Mouse (Mus musculus) limb, embryonic 15.5 days (tissue): ENCODE measurements at regions not wholly inside any gene's neighbourhood (a gene's known extent, or its start where the extent isn't known, plus 50 kb on each side); places are given as distances from the start of the nearest gene placed in this dataset.

ENCODE experiments used
- ATAC-seq: fragments of 200-750 bp; cut with Nextera tagmentation; 2 replicates; pipeline ENCODE4 v1.8.0; 2017; ENCODE audit warnings: low read depth, moderate TSS enrichment; ENCODE audit not compliant: insufficient number of reproducible peaks, low FRiP score, low TSS enrichment
- H3K27ac ChIP-seq: fragments of 300-500 bp; sonication (generic); 2 replicates; pipeline ENCODE4 v1.5.1; 2015; ENCODE audit warnings: moderate library complexity, mild to moderate bottlenecking, inconsistent platforms
- H3K27me3 ChIP-seq: fragments of 300-500 bp; sonication (generic); 2 replicates; pipeline ENCODE4 v1.6.1; 2015; ENCODE audit warnings: inconsistent platforms
- H3K36me3 ChIP-seq: fragments of 300-500 bp; sonication (generic); 2 replicates; pipeline ENCODE4 v1.6.1; 2015; ENCODE audit warnings: inconsistent platforms
- H3K4me1 ChIP-seq: fragments of 300-500 bp; sonication (generic); 2 replicates; pipeline ENCODE4 v1.6.1; 2015; ENCODE audit warnings: inconsistent platforms
- H3K4me2 ChIP-seq: fragments of 300-500 bp; sonication (generic); 2 replicates; pipeline ENCODE4 v1.6.1; 2015; ENCODE audit warnings: mild to moderate bottlenecking, inconsistent platforms
- H3K4me3 ChIP-seq: fragments of 300-500 bp; sonication (generic); 2 replicates; pipeline ENCODE4 v1.5.1; 2015; ENCODE audit warnings: mild to moderate bottlenecking, inconsistent platforms
- H3K9ac ChIP-seq: fragments of 300-500 bp; sonication (generic); 2 replicates; pipeline ENCODE4 v1.6.1; 2015; ENCODE audit warnings: inconsistent platforms
- H3K9me3 ChIP-seq: fragments of 300-500 bp; sonication (generic); 2 replicates; pipeline ENCODE4 v1.6.1; 2016; ENCODE audit warnings: inconsistent platforms
- WGBS: fragments of 180-500 bp; shearing (Covaris S2); methylation state at CpG from one replicate; pipeline ENCODE4 v1.1.7; 2015; 5-methylcytosine and 5-hydroxymethylcytosine counted together

- Histone ChIP-seq H3K9ac (no peak overlapping the region), H3K4me1 (no peaks in the 10 kb centered on the region), H3K27me3 (no peaks in the 10 kb centered on the region), H3K4me3 (no peak overlapping the region), H3K9me3 (no peaks in the 10 kb centered on the region), H3K4me2 (no peak overlapping the region), H3K27ac (no peak overlapping the region), H3K36me3 (no peaks in the 10 kb centered on the region)
- no peak for ATAC-seq
- 92% methylated on average over 3 of the region's 3 CpGs for WGBS
Observed at GRCm38 (mm10) chr14:105950924-105951323, 54.3 kb upstream of the Spry2 start.

GRCm38 (mm10) chr14:105955082-105955481 lies 58.5 kb upstream of the Spry2 start:
- no peak overlapping the region for H3K4me2 ChIP-seq
- no peak overlapping the region for H3K27ac ChIP-seq
- WGBS, result 88% methylated on average over 11 of the region's 11 CpGs
- no peaks in the 10 kb centered on the region for H3K9me3 ChIP-seq
- no peaks in the 10 kb centered on the region for H3K4me1 ChIP-seq
- no peaks in the 10 kb centered on the region for H3K27me3 ChIP-seq
- ATAC-seq, result no peak
- H3K4me3 ChIP-seq, result no peak overlapping the region
- no peak overlapping the region for H3K9ac ChIP-seq
- no peaks in the 10 kb centered on the region for H3K36me3 ChIP-seq

- no peak overlapping the region for H3K9ac ChIP-seq
Observed at GRCm38 (mm10) chr14:105956796-105957195, 60.2 kb upstream of the Spry2 start.

GRCm38 (mm10) chr14:105958005-105958404 lies 61.4 kb upstream of the Spry2 start:
- H3K27me3 ChIP-seq, result no peaks in the 10 kb centered on the region

More at GRCm38 (mm10) chr14:105956796-105957195, 60.2 kb upstream of the Spry2 start:
- Histone ChIP-seq H3K4me3 (no peak overlapping the region), H3K4me1 (no peaks in the 10 kb centered on the region), H3K4me2 (no peak overlapping the region), H3K9me3 (no peaks in the 10 kb centered on the region), H3K27ac (no peak overlapping the region), H3K36me3 (no peaks in the 10 kb centered on the region), H3K27me3 (no peaks in the 10 kb centered on the region)
- WGBS, result 63% methylated on average over 4 of the region's 4 CpGs
- no peak for ATAC-seq

GRCm38 (mm10) chr14:105979544-105980323 lies 83.1 kb upstream of the Spry2 start:
- Histone ChIP-seq H3K9ac (no peak overlapping the region), H3K4me1 (peaks cover 16% of the 10 kb centered on the region), H3K27ac (peak overlapping the region; percentile 83), H3K36me3 (no peaks in the 10 kb centered on the region), H3K4me2 (peak overlapping the region; percentile 31; the same call in 1 of the 2 replicates), H3K9me3 (no peaks in the 10 kb centered on the region), H3K4me3 (no peak overlapping the region), H3K27me3 (no peaks in the 10 kb centered on the region)
- 38% methylated on average over 15 of the region's 15 CpGs for WGBS
- peak; percentile 88 for ATAC-seq

More at GRCm38 (mm10) chr14:105958005-105958404, 61.4 kb upstream of the Spry2 start:
- ATAC-seq, result no peak
- Histone ChIP-seq H3K27ac (no peak overlapping the region), H3K9me3 (no peaks in the 10 kb centered on the region), H3K9ac (no peak overlapping the region), H3K4me1 (no peaks in the 10 kb centered on the region), H3K36me3 (no peaks in the 10 kb centered on the region), H3K4me2 (no peak overlapping the region), H3K4me3 (no peak overlapping the region)
- WGBS, result 81% methylated on average over 7 of the region's 7 CpGs

- Histone ChIP-seq H3K27ac (peak overlapping the region; percentile 83), H3K4me2 (peak overlapping the region; percentile 31; the same call in 1 of the 2 replicates)
- WGBS, result 19% methylated on average over 5 of the region's 5 CpGs
Observed at GRCm38 (mm10) chr14:105980324-105980680, 83.7 kb upstream of the Spry2 start.

GRCm38 (mm10) chr14:105987341-105987882 lies 90.8 kb upstream of the Spry2 start:
- 91% methylated on average over 4 of the region's 4 CpGs for WGBS

More at GRCm38 (mm10) chr14:105980324-105980680, 83.7 kb upstream of the Spry2 start:
- H3K4me1 ChIP-seq, result peaks cover 16% of the 10 kb centered on the region
- no peaks in the 10 kb centered on the region for H3K9me3 ChIP-seq
- no peaks in the 10 kb centered on the region for H3K27me3 ChIP-seq
- H3K36me3 ChIP-seq, result no peaks in the 10 kb centered on the region
- peak; percentile 31; the same call in 1 of the 2 replicates for ATAC-seq
- no peak overlapping the region for H3K9ac ChIP-seq
- H3K4me3 ChIP-seq, result no peak overlapping the region

GRCm38 (mm10) chr14:105988738-105989137 lies 92.1 kb upstream of the Spry2 start:
- no peak for ATAC-seq
- Histone ChIP-seq H3K27ac (no peak overlapping the region), H3K36me3 (no peaks in the 10 kb centered on the region), H3K4me3 (no peak overlapping the region), H3K4me1 (no peaks in the 10 kb centered on the region), H3K4me2 (no peak overlapping the region), H3K9ac (no peak overlapping the region), H3K27me3 (no peaks in the 10 kb centered on the region), H3K9me3 (no peaks in the 10 kb centered on the region)

More at GRCm38 (mm10) chr14:105987341-105987882, 90.8 kb upstream of the Spry2 start:
- H3K36me3 ChIP-seq, result no peaks in the 10 kb centered on the region
- no peaks in the 10 kb centered on the region for H3K9me3 ChIP-seq
- no peaks in the 10 kb centered on the region for H3K27me3 ChIP-seq
- no peak overlapping the region for H3K4me2 ChIP-seq
- ATAC-seq, result no peak
- H3K27ac ChIP-seq, result no peak overlapping the region
- H3K9ac ChIP-seq, result no peak overlapping the region
- H3K4me1 ChIP-seq, result no peaks in the 10 kb centered on the region
- no peak overlapping the region for H3K4me3 ChIP-seq

- Histone ChIP-seq H3K9me3 (no peaks in the 10 kb centered on the region), H3K4me1 (no peaks in the 10 kb centered on the region), H3K9ac (no peak overlapping the region), H3K4me2 (no peak overlapping the region), H3K4me3 (no peak overlapping the region), H3K27ac (peak overlapping the region; percentile 12; the same call in 1 of the 2 replicates), H3K27me3 (no peaks in the 10 kb centered on the region), H3K36me3 (no peaks in the 10 kb centered on the region)
- ATAC-seq, result peak; percentile 35; the same call in 1 of the 2 replicates
- 48% methylated on average over 3 of the region's 3 CpGs for WGBS
Observed at GRCm38 (mm10) chr14:105993124-105993523, 96.5 kb upstream of the Spry2 start.

GRCm38 (mm10) chr14:105999801-106000200 lies 103.2 kb upstream of the Spry2 start:
- Histone ChIP-seq H3K9ac (no peak overlapping the region), H3K4me1 (no peaks in the 10 kb centered on the region), H3K4me2 (no peak overlapping the region), H3K4me3 (no peak overlapping the region), H3K27me3 (no peaks in the 10 kb centered on the region), H3K36me3 (no peaks in the 10 kb centered on the region), H3K9me3 (no peaks in the 10 kb centered on the region), H3K27ac (no peak overlapping the region)
- no peak for ATAC-seq
- WGBS, result 71% methylated on average over 6 of the region's 6 CpGs

GRCm38 (mm10) chr14:106007769-106008168 lies 98.2 kb upstream of the Trim52 start:
- Histone ChIP-seq H3K4me2 (no peak overlapping the region), H3K27me3 (no peaks in the 10 kb centered on the region), H3K36me3 (no peaks in the 10 kb centered on the region), H3K9ac (no peak overlapping the region), H3K27ac (no peak overlapping the region), H3K4me3 (no peak overlapping the region), H3K4me1 (no peaks in the 10 kb centered on the region), H3K9me3 (no peaks in the 10 kb centered on the region)
- ATAC-seq, result no peak
- 70% methylated on average over 2 of the region's 2 CpGs for WGBS

GRCm38 (mm10) chr14:106008951-106009350 lies 97.0 kb upstream of the Trim52 start:
- no peak overlapping the region for H3K27ac ChIP-seq
- H3K27me3 ChIP-seq, result no peaks in the 10 kb centered on the region
- H3K9me3 ChIP-seq, result no peaks in the 10 kb centered on the region
- no peak overlapping the region for H3K4me3 ChIP-seq
- WGBS, result 72% methylated on average over 3 of the region's 3 CpGs
- no peaks in the 10 kb centered on the region for H3K36me3 ChIP-seq
- no peak overlapping the region for H3K4me2 ChIP-seq
- no peak for ATAC-seq
- H3K9ac ChIP-seq, result no peak overlapping the region
- H3K4me1 ChIP-seq, result no peaks in the 10 kb centered on the region
